Mouse (Mus musculus): ENCODE measurements around the gene Clock. TPM values are rescaled to one million over a fixed set of nuclear protein-coding genes. Genes with fewer than 3 reads are reported as not detected.

The Clock gene
- polyA plus RNA-seq, 1 experiment: 0.08 TPM

DNA sequence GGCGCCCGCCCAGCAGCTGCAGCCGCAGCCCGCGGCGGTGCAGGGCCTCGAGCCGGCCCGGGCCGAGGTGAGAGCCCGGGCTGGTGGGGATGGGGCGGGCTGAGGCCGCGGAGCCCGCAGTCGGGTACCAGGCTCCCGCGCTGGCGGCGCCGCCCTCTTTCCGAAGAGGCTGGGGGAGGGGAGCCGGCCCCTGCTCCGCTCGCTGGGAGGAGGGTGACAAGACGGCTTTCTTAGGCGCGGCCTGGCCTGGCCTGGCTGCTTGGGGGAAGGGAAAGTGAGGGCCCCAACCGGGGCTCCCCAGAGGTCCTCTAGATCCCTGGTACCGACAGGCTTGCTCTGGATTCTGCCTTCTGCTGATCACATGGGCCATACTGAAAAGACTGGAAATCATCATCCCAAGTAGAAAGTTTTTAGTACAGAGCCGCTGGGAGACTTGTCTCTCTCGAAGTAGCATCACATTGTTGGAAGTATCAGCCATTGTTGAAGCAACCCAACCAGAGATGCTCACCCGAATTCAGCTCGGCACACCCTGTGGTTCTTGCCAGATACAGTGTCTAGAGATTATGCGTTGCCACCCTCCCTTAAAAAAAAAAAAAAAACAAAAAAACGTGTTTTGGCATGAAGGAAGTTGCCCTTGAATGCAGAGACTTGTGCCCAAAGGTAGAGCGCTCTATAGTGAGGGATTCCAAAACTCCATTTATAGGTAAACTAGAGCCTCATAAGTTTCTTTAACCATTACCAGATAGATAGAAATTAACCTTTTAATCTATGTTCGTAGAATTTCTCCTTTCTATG is 120.1 kb downstream of the Clock start:
- H3K4me1 ChIP-seq: peaks cover 57% of the 10 kb centered on the region
- H3K9me3 ChIP-seq: no peaks in the 10 kb centered on the region
- H3K27me3 ChIP-seq (replicated peaks): no peaks in the 10 kb centered on the region
- TF ChIP-seq FLI1 (IDR thresholded peaks at IDR 0.05; ENCODE audit: low read length) (no peak), GATA1 (IDR thresholded peaks at IDR 0.05; ENCODE audit: borderline replicate concordance, low read length) (no peak)
- peaks cover 26% of the 10 kb centered on the region for H3K36me3 ChIP-seq (replicated peaks; ENCODE audit: low read length)
- H3K4me3 ChIP-seq (replicated peaks): peak overlapping the region; percentile 95

DNA sequence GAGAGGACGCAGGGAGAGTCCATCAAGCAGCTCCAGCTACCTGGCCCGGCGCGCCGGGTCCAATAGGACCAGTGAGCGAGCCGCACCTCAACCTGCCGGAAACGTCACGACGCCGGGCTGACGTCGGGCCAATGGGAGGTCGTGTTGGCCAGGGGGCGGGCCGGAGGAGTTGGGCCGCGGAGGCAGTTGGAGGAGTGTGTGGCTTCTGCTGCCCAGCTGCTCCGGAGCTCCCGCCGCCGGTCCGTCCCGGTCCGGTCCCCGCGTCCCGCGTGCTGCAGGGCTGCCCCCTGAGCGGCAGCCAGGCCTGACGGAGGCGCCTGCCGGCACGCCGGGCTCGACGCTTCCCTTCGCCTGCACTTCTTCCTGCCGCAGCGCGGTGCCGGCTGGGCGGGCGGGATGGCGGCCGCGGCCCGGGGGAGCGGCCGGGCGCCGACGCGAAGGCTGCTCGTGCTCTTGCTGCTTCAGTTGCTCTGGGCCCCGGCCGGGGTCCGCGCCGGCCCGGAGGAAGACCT is 120.8 kb downstream of the Clock start, which contains the start of gene Tmem165:
TSS of gene Tmem165 (plus strand) at position 131 of the 512 bp plus-strand sequence.
- Histone ChIP-seq H3K4me3 (replicated peaks) (peak within 1 kb of the TSS; percentile 95), H3K9me3 (no peaks in the 10 kb centered on the region), H3K36me3 (replicated peaks; ENCODE audit: low read length) (peaks cover 22% of the 10 kb centered on the region), H3K4me1 (peaks cover 52% of the 10 kb centered on the region), H3K27me3 (replicated peaks) (no peaks in the 10 kb centered on the region)
- TF ChIP-seq GATA1 (IDR thresholded peaks at IDR 0.05; ENCODE audit: borderline replicate concordance, low read length): no peak

DNA sequence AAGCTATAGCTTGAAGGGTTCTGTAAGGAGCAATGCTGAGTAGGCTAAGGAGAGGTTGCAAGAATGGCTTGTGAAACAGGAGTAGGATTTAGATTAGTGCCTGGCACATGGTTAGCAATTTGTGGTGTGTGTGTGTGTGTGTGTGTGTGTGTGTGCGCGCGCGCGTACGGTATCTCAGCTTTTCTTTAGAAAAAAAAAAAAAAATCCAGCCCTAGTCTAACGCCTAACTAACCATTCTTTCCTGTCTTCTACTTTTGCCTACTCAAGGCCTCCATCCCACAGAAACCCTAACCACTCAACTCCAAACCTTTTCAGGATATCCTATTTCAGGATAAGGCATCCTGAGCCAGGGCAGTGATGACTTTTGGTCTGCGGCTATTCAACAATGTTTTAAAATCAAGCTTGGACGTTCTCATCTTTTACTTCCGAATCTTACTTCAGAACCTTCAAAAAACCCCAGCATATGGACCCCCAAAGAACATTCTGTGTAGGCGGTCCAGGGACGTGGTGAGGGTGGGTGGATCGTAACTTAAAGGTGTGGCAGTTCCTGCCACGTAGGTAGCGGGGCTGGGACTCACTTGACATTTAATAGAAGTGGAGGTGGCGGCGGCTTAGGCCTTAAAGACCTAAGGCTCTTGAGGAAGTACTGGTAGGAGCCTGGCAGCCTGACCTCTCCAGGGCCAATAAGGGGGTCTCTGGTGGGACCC is 121.4 kb downstream of the Clock start:
- Histone ChIP-seq H3K4me1 (peaks cover 47% of the 10 kb centered on the region), H3K36me3 (replicated peaks; ENCODE audit: low read length) (peaks cover 21% of the 10 kb centered on the region), H3K9me3 (no peaks in the 10 kb centered on the region), H3K27me3 (replicated peaks) (no peaks in the 10 kb centered on the region), H3K4me3 (replicated peaks) (peak overlapping the region; percentile 95)
- TF ChIP-seq GATA1 (IDR thresholded peaks at IDR 0.05; ENCODE audit: borderline replicate concordance, low read length) (no peak), FLI1 (IDR thresholded peaks at IDR 0.05; ENCODE audit: low read length) (no peak)

DNA sequence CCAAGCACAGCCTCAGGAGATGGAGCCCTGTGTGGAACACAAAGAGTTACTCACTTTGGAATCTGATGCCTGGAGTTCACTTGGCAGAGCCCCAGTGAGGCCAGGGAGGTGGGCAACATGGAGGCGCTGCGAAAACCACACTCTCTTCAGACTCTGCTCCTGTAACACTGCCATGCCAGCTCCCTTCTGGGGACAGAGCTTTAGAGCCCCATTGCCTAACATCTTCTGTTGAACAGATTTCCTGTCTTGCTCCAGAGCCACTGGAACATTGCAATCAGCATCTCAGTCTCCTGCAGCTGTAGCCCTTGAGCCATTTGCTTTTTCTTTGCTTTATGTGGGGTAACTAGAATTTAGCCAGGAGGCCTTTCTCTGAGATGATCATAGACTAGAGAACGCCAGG is 122.3 kb downstream of the Clock start:
- Histone ChIP-seq H3K27me3 (replicated peaks) (no peaks in the 10 kb centered on the region), H3K4me1 (peaks cover 39% of the 10 kb centered on the region), H3K36me3 (replicated peaks; ENCODE audit: low read length) (peaks cover 13% of the 10 kb centered on the region), H3K4me3 (replicated peaks) (no peak overlapping the region), H3K9me3 (no peaks in the 10 kb centered on the region)
- TF ChIP-seq FLI1 (IDR thresholded peaks at IDR 0.05; ENCODE audit: low read length) (no peak), GATA1 (IDR thresholded peaks at IDR 0.05; ENCODE audit: borderline replicate concordance, low read length) (no peak)

DNA sequence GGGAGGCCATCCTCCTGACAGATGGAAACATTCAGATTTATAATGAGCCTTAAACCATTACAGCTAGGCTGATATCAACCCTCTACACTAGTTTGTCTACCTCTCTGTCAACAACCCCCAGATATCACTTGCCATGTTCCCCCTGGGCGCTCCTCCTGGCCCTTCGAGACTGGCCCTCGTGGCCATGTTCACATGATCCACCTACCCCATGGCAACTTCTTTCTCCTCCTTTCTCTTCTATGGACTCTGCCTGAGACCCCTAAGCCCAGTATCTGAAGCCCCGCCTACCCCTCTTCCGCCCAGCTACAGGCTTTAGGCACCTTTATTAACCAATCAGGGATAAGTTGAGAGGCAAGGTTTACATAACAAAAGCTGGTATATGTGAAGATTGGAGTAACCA is 124.8 kb downstream of the Clock start:
- peaks cover 32% of the 10 kb centered on the region for H3K4me1 ChIP-seq
- no peak for TF ChIP-seq FLI1 (IDR thresholded peaks at IDR 0.05; ENCODE audit: low read length)
- TF ChIP-seq GATA1 (IDR thresholded peaks at IDR 0.05; ENCODE audit: borderline replicate concordance, low read length): no peak
- H3K4me3 ChIP-seq (replicated peaks): no peak overlapping the region

DNA sequence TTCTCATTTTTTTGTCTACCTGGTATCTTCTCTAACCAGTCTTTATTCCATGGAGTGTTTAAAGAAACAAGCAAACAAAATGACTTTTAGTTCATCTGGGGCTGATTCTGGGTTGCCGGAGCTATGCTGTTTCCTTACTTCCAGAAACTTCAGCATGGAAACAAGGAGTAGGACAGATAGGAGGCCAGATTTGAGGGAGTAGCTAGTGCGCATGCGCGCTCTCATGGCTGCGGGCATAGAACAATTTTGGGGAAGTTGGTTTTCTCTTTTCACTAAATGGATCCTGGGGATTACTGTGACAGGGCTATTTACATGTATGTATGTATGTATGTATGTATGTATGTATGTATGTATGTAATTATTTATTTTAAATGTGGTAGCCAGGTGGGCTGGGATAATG is 125.4 kb downstream of the Clock start:
- TF ChIP-seq FLI1 (IDR thresholded peaks at IDR 0.05; ENCODE audit: low read length): no peak
- Histone ChIP-seq H3K36me3 (replicated peaks; ENCODE audit: low read length) (no peaks in the 10 kb centered on the region), H3K9me3 (no peaks in the 10 kb centered on the region), H3K4me3 (replicated peaks) (no peak overlapping the region), H3K4me1 (peaks cover 32% of the 10 kb centered on the region), H3K27me3 (replicated peaks) (no peaks in the 10 kb centered on the region)

More for the DNA sequence above, 124.8 kb downstream of the Clock start:
- H3K36me3 ChIP-seq (replicated peaks; ENCODE audit: low read length): no peaks in the 10 kb centered on the region
- no peaks in the 10 kb centered on the region for H3K9me3 ChIP-seq
- no peaks in the 10 kb centered on the region for H3K27me3 ChIP-seq (replicated peaks)

DNA sequence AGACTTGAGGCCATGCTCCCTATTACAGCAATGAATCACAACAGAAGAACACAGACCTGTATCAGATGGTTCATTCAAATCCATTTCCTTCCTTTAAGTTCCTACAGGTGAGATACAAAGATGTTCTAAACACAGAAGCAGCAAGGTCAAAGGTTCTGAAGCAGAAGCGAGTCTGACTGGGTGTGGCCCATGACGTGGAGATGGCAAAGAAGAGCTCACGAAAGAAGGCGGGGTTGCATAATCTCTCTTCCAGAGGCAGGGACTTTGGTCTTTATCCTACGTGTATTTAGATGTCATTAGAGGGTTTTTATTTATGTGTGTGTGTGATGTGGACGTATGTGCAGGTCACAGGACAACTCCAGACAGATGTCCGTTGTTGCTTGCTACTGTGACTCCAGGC is 126.9 kb downstream of the Clock start:
- no peaks in the 10 kb centered on the region for H3K36me3 ChIP-seq (replicated peaks; ENCODE audit: low read length)
- H3K9me3 ChIP-seq: no peaks in the 10 kb centered on the region
- TF ChIP-seq GATA1 (IDR thresholded peaks at IDR 0.05; ENCODE audit: borderline replicate concordance, low read length): no peak
- TF ChIP-seq FLI1 (IDR thresholded peaks at IDR 0.05; ENCODE audit: low read length): no peak
- H3K4me1 ChIP-seq: peaks cover 22% of the 10 kb centered on the region
- H3K27me3 ChIP-seq (replicated peaks): no peaks in the 10 kb centered on the region
- H3K4me3 ChIP-seq (replicated peaks): no peak overlapping the region

DNA sequence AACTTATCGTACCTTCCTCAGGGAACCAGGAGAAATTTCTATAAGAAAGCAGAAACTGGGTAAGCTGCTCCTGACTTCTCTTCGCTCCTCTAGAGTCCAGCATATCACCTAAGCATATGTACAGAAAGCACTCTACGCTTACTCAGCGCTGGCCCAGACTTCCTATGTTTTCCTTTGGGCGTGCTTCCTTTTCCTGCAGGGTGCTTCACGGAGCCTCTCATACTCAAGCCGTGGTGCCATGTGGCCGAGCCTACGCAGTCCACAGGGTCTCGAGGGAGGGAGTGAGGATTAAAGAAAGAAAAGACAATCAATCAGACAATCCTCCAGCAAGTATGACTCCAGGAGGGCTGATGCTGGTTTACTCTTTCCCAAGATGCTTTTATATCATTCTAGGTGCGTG is 127.8 kb downstream of the Clock start:
- Histone ChIP-seq H3K4me3 (replicated peaks) (no peak overlapping the region), H3K4me1 (peaks cover 16% of the 10 kb centered on the region), H3K9me3 (no peaks in the 10 kb centered on the region), H3K36me3 (replicated peaks; ENCODE audit: low read length) (no peaks in the 10 kb centered on the region), H3K27me3 (replicated peaks) (no peaks in the 10 kb centered on the region)
- TF ChIP-seq GATA1 (IDR thresholded peaks at IDR 0.05; ENCODE audit: borderline replicate concordance, low read length) (no peak), FLI1 (IDR thresholded peaks at IDR 0.05; ENCODE audit: low read length) (no peak)

DNA sequence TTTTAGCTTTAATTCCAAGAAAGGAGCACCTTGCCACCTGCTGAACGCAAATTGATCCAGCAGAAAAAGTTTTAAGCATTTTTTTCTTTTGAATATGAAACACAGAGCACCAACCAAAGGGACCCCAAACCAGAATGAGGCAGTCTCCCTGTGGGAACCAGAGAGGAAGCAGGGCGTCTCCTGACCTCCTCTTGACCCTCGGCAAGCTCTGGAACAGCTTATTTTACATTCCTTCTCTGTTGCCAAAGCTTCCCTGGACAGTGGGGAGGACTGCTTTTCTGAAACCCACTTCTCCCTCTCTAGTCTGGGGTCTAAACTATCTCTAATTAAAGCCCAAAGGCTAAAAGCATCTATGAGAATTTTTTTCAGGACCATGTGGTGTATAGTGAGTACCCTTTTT is 128.2 kb downstream of the Clock start:
- H3K4me3 ChIP-seq (replicated peaks): no peak overlapping the region
- no peak for TF ChIP-seq FLI1 (IDR thresholded peaks at IDR 0.05; ENCODE audit: low read length)
- TF ChIP-seq GATA1 (IDR thresholded peaks at IDR 0.05; ENCODE audit: borderline replicate concordance, low read length): no peak
- peaks cover 16% of the 10 kb centered on the region for H3K4me1 ChIP-seq
- no peaks in the 10 kb centered on the region for H3K36me3 ChIP-seq (replicated peaks; ENCODE audit: low read length)
- H3K9me3 ChIP-seq: no peaks in the 10 kb centered on the region
- H3K27me3 ChIP-seq (replicated peaks): no peaks in the 10 kb centered on the region

DNA sequence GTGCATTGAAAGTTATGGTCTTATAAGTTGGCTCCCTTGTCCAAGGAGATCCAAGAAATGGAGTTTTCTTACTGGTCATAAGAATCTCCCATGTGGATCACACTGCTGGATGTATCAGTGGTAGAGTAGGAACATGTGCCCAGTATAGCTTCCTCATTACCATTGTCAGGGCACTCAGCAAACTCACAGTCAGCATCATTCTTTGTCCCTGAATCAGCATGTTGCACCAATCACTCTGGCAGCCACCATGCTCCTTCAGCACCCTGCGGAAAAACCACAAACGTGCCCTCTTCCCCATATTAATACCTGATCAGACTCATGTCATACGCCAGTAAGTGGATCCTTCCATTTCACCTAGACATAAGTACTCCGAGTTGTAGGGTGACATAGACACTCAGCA is 129.5 kb downstream of the Clock start:
- no peaks in the 10 kb centered on the region for H3K27me3 ChIP-seq (replicated peaks)
- peaks cover 16% of the 10 kb centered on the region for H3K4me1 ChIP-seq
- H3K9me3 ChIP-seq: no peaks in the 10 kb centered on the region
- peak overlapping the region; percentile 4 for H3K4me3 ChIP-seq (replicated peaks)
- no peak for TF ChIP-seq GATA1 (IDR thresholded peaks at IDR 0.05; ENCODE audit: borderline replicate concordance, low read length)
- TF ChIP-seq FLI1 (IDR thresholded peaks at IDR 0.05; ENCODE audit: low read length): no peak
- H3K36me3 ChIP-seq (replicated peaks; ENCODE audit: low read length): no peaks in the 10 kb centered on the region
